Mouse (Mus musculus) embryonic facial prominence, embryonic 15.5 days (tissue): ENCODE measurements around the gene Ephx1. TPM values are rescaled to one million over a fixed set of nuclear protein-coding genes. Genes with fewer than 3 reads are reported as not detected.

Experiments used
- ATAC-seq: fragments of 200-750 bp; cut with Nextera tagmentation; 2 replicates; pipeline ENCODE4 v1.8.0; 2017; ENCODE audit warnings: low read depth, moderate TSS enrichment; ENCODE audit not compliant: insufficient number of reproducible peaks, low FRiP score, low TSS enrichment
- H3K27ac ChIP-seq: fragments of 300-500 bp; sonication (generic); replicated peaks from 2 replicates; pipeline ENCODE4 v1.5.1; 2015; ENCODE audit warnings: mild to moderate bottlenecking, inconsistent platforms
- H3K27me3 ChIP-seq: fragments of 300-500 bp; sonication (generic); 2 replicates; pipeline ENCODE4 v1.6.1; 2015; ENCODE audit warnings: inconsistent platforms
- H3K36me3 ChIP-seq: fragments of 300-500 bp; sonication (generic); 2 replicates; pipeline ENCODE4 v1.6.1; 2015; ENCODE audit warnings: mild to moderate bottlenecking, inconsistent platforms
- H3K4me1 ChIP-seq: fragments of 300-500 bp; sonication (generic); 2 replicates; pipeline ENCODE4 v1.6.1; 2015; ENCODE audit warnings: inconsistent platforms
- H3K4me2 ChIP-seq: fragments of 300-500 bp; sonication (generic); replicated peaks from 2 replicates; pipeline ENCODE4 v1.6.1; 2015; ENCODE audit warnings: mild to moderate bottlenecking, inconsistent platforms
- H3K4me3 ChIP-seq: fragments of 300-500 bp; sonication (generic); replicated peaks from 2 replicates; pipeline ENCODE4 v1.5.1; 2015; ENCODE audit warnings: mild to moderate bottlenecking, inconsistent platforms
- H3K9ac ChIP-seq: fragments of 300-500 bp; sonication (generic); 2 replicates; pipeline ENCODE4 v1.6.1; 2015; ENCODE audit warnings: inconsistent platforms
- H3K9me3 ChIP-seq: fragments of 300-500 bp; sonication (generic); replicated peaks from 2 replicates; pipeline ENCODE4 v1.6.1; 2016; ENCODE audit warnings: inconsistent platforms
- WGBS: fragments of 180-500 bp; shearing (Covaris S2); methylation state at CpG from one replicate; pipeline ENCODE4 v1.1.7; 2015; 5-methylcytosine and 5-hydroxymethylcytosine counted together
- polyA plus RNA-seq: library from polyadenylated mRNA; unstranded; fragments of >200 nt; fragmentation: Nextera tagmentation; extraction: Ambion mirVana; gene quantifications from 2 replicates; pipeline ENCODE4 v1.2.1, GENCODE M21; 2015

Ephx1 gene
- polyA plus RNA-seq, 1 experiment from 2014 or later, result 17.7 TPM

- ATAC-seq, result no peak
- H3K4me2 ChIP-seq, result no peak overlapping the region
- WGBS, result 80% methylated on average over 6 of the region's 6 CpGs
Measured at GRCm38 (mm10) chr1:181013446-181013845, 7.3 kb downstream of the Ephx1 start.

GRCm38 (mm10) chr1:181012416-181012815 is 8.3 kb downstream of the Ephx1 start:
- ATAC-seq, result no peak
- H3K27me3 ChIP-seq, result no peaks in the 10 kb centered on the region
- WGBS, result 79% methylated on average over 3 of the region's 3 CpGs
- no peaks in the 10 kb centered on the region for H3K36me3 ChIP-seq
- H3K9ac ChIP-seq, result no peak overlapping the region
- no peaks in the 10 kb centered on the region for H3K9me3 ChIP-seq
- no peak overlapping the region for H3K27ac ChIP-seq
- H3K4me1 ChIP-seq, result peaks cover 21% of the 10 kb centered on the region
- no peak overlapping the region for H3K4me3 ChIP-seq
- no peak overlapping the region for H3K4me2 ChIP-seq

More at GRCm38 (mm10) chr1:181013446-181013845, 7.3 kb downstream of the Ephx1 start:
- H3K4me1 ChIP-seq, result peaks cover 24% of the 10 kb centered on the region
- no peaks in the 10 kb centered on the region for H3K36me3 ChIP-seq
- no peaks in the 10 kb centered on the region for H3K9me3 ChIP-seq
- no peak overlapping the region for H3K4me3 ChIP-seq
- no peak overlapping the region for H3K27ac ChIP-seq
- H3K27me3 ChIP-seq, result no peaks in the 10 kb centered on the region
- no peak overlapping the region for H3K9ac ChIP-seq

- H3K4me1 ChIP-seq, result peaks cover 17% of the 10 kb centered on the region
- WGBS, result 58% methylated on average over 5 of the region's 5 CpGs
- H3K36me3 ChIP-seq, result no peaks in the 10 kb centered on the region
- ATAC-seq, result no peak
- no peak overlapping the region for H3K4me3 ChIP-seq
- H3K27me3 ChIP-seq, result no peaks in the 10 kb centered on the region
- H3K4me2 ChIP-seq, result no peak overlapping the region
- H3K9me3 ChIP-seq, result no peaks in the 10 kb centered on the region
- no peak overlapping the region for H3K27ac ChIP-seq
- no peak overlapping the region for H3K9ac ChIP-seq
Measured at GRCm38 (mm10) chr1:181011601-181012000, 9.1 kb downstream of the Ephx1 start.

- Histone ChIP-seq H3K36me3 (no peaks in the 10 kb centered on the region), H3K9me3 (no peaks in the 10 kb centered on the region), H3K4me2 (no peak overlapping the region), H3K4me3 (no peak overlapping the region), H3K27ac (no peak overlapping the region), H3K27me3 (no peaks in the 10 kb centered on the region), H3K9ac (no peak overlapping the region), H3K4me1 (peaks cover 5% of the 10 kb centered on the region)
- 56% methylated on average over 4 of the region's 4 CpGs for WGBS
- ATAC-seq, result no peak
Measured at GRCm38 (mm10) chr1:181010171-181010932, 10.4 kb downstream of the Ephx1 start.

GRCm38 (mm10) chr1:181009754-181010153 is 10.9 kb downstream of the Ephx1 start:
- Histone ChIP-seq H3K27me3 (no peaks in the 10 kb centered on the region), H3K4me1 (no peaks in the 10 kb centered on the region), H3K4me2 (no peak overlapping the region), H3K36me3 (no peaks in the 10 kb centered on the region), H3K9me3 (no peaks in the 10 kb centered on the region), H3K4me3 (no peak overlapping the region), H3K9ac (no peak overlapping the region), H3K27ac (no peak overlapping the region)
- WGBS, result 72% methylated on average over 3 of the region's 3 CpGs
- no peak for ATAC-seq

- Histone ChIP-seq H3K4me3 (no peak overlapping the region), H3K9ac (no peak overlapping the region), H3K9me3 (no peaks in the 10 kb centered on the region), H3K27ac (no peak overlapping the region), H3K4me1 (no peaks in the 10 kb centered on the region), H3K4me2 (no peak overlapping the region), H3K36me3 (no peaks in the 10 kb centered on the region), H3K27me3 (no peaks in the 10 kb centered on the region)
- ATAC-seq, result no peak
- 79% methylated on average over 4 of the region's 4 CpGs for WGBS
Measured at GRCm38 (mm10) chr1:181009011-181009590, 11.6 kb downstream of the Ephx1 start.

- no peaks in the 10 kb centered on the region for H3K4me1 ChIP-seq
- H3K27me3 ChIP-seq, result no peaks in the 10 kb centered on the region
- no peaks in the 10 kb centered on the region for H3K9me3 ChIP-seq
- H3K4me3 ChIP-seq, result no peak overlapping the region
- ATAC-seq, result no peak
- no peak overlapping the region for H3K9ac ChIP-seq
- H3K36me3 ChIP-seq, result no peaks in the 10 kb centered on the region
- H3K4me2 ChIP-seq, result no peak overlapping the region
- WGBS, result 85% methylated on average over 2 of the region's 2 CpGs
- no peak overlapping the region for H3K27ac ChIP-seq
Measured at GRCm38 (mm10) chr1:181008266-181008665, 12.4 kb downstream of the Ephx1 start.

GRCm38 (mm10) chr1:181007831-181008230 is 12.9 kb downstream of the Ephx1 start:
- Histone ChIP-seq H3K27ac (no peak overlapping the region), H3K4me1 (no peaks in the 10 kb centered on the region), H3K36me3 (no peaks in the 10 kb centered on the region), H3K4me2 (no peak overlapping the region), H3K9me3 (no peaks in the 10 kb centered on the region), H3K4me3 (no peak overlapping the region), H3K9ac (no peak overlapping the region), H3K27me3 (no peaks in the 10 kb centered on the region)
- 84% methylated on average over 6 of the region's 6 CpGs for WGBS
- ATAC-seq, result no peak

GRCm38 (mm10) chr1:181005331-181005730 is 15.4 kb downstream of the Ephx1 start:
- ATAC-seq, result no peak

GRCm38 (mm10) chr1:181003790-181004189 is 16.9 kb downstream of the Ephx1 start:
- Histone ChIP-seq H3K27me3 (no peaks in the 10 kb centered on the region), H3K4me1 (0 out of 2 replicates have a peak, but pooled peaks cover 3% of the 10 kb centered on the region), H3K9ac (no peak overlapping the region), H3K27ac (no peak overlapping the region), H3K4me2 (no peak overlapping the region), H3K36me3 (no peaks in the 10 kb centered on the region), H3K4me3 (no peak overlapping the region), H3K9me3 (no peaks in the 10 kb centered on the region)
- 81% methylated on average over 2 of the region's 2 CpGs for WGBS
- no peak for ATAC-seq

More at GRCm38 (mm10) chr1:181005331-181005730, 15.4 kb downstream of the Ephx1 start:
- no peaks in the 10 kb centered on the region for H3K27me3 ChIP-seq
- no peak overlapping the region for H3K27ac ChIP-seq
- WGBS, result 78% methylated on average over 8 of the region's 8 CpGs
- H3K9me3 ChIP-seq, result no peaks in the 10 kb centered on the region
- no peak overlapping the region for H3K4me3 ChIP-seq
- no peak overlapping the region for H3K4me2 ChIP-seq
- H3K4me1 ChIP-seq, result 0 out of 2 replicates have a peak, but pooled peaks cover 3% of the 10 kb centered on the region
- no peaks in the 10 kb centered on the region for H3K36me3 ChIP-seq
- no peak overlapping the region for H3K9ac ChIP-seq

GRCm38 (mm10) chr1:181001621-181002020 is 19.1 kb downstream of the Ephx1 start:
- no peak overlapping the region for H3K9ac ChIP-seq
- no peaks in the 10 kb centered on the region for H3K36me3 ChIP-seq
- H3K4me2 ChIP-seq, result no peak overlapping the region
- no peaks in the 10 kb centered on the region for H3K9me3 ChIP-seq
- WGBS, result 83% methylated on average over 3 of the region's 3 CpGs
- H3K4me3 ChIP-seq, result no peak overlapping the region
- H3K27ac ChIP-seq, result no peak overlapping the region
- ATAC-seq, result no peak
- no peaks in the 10 kb centered on the region for H3K27me3 ChIP-seq
- H3K4me1 ChIP-seq, result 0 out of 2 replicates have a peak, but pooled peaks cover 3% of the 10 kb centered on the region
